Mouse (Mus musculus) gastrocnemius, adult 18-20 months (tissue): ENCODE measurements at regions not wholly inside any gene's neighbourhood (a gene's known extent, or its start where the extent isn't known, plus 50 kb on each side); places are given as distances from the start of the nearest gene placed in this dataset.

Experiments used
- DNase-seq: peaks from one replicate; pipeline ENCODE4 v3.0.0; 2021; ENCODE audit warnings: low spot score

DNA sequence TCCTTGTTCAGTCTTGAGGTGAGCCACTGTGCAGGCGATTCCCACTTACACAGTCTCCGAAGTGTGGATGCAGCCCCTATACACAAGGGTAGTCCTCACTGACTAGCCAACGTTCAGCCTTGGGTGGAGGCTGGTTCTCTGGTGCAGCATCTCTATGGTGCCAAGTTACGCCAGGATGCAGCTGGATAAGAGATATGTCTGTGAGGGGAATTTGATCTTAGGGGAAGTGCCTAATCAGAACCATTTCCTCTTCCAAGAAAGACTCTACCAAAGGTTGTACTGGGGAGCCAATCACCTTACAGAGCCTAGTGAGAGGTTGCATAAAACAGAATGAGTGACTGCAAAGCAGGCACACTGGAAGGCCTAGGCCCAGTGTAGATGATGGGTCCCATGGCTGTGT lies 71.0 kb upstream of the Kcnk2 start:
- no peak for DNase-seq

DNA sequence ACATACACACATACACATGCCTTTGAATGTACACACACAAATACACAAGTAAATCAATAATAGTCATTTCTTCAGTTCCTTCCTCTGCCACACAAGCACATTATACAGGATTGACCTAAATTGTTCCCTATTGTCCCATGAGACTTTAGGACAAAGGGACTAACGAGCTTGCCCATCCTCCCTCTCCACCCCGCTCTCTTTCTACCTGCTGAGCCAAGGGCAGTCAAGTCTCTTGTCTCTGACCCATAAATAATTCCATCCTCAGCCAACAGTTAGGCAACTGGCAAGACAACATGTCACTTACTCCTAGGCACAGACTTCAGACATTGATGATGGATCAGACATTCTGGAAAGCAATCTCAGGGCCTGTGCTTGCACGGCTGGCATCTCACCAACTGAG lies 56.3 kb upstream of the Kcnk2 start:
- no peak for DNase-seq
